Mouse (Mus musculus): ENCODE measurements around the gene Thpo. TPM values are rescaled to one million over a fixed set of nuclear protein-coding genes. Genes with fewer than 3 reads are reported as not detected.

Gene Thpo
- total and polyA plus RNA-seq, 3 experiments = not detected

DNA sequence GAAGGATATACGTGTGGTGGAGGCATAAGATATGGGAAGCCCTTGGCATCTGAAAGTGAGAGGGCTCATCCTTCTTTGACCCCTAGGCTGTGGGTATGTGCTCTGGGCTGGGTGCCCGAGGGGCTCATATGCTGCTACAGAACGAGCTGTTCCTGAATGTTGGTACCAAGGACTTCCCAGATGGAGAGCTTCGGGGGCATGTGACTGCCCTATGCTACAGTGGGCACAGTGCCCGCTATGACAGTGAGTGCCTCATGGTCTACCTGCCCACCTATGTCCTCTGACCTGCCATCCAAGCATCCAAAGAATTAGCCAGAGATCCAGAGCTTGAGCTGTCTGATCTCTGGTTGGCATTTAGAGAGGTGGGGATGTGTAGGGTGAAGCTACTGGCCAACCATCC lies 2.5 kb upstream of the Thpo start:
- no peak for ATAC-seq (ENCODE audit: extremely low read depth, insufficient number of reproducible peaks, low FRiP score, poor library complexity, severe bottlenecking)
- H3K4me1 ChIP-seq (ENCODE audit: insufficient read depth, low read depth, low read length) = peaks cover 3% of the 10 kb centered on the region; the same call in 1 of the 2 replicates
- no peak for TF ChIP-seq GATA2 (IDR thresholded peaks at IDR 0.05; ENCODE audit: borderline replicate concordance, low read depth, low read length)
- TF ChIP-seq POLR2AphosphoS5 (IDR thresholded peaks at IDR 0.05; ENCODE audit: insufficient replicate concordance, low read depth, low read length) = no peak
- TF ChIP-seq TAL1 (conservative IDR thresholded peaks at IDR 0.05; ENCODE audit: low read depth, low read length) = no peak
- no peak for TF ChIP-seq CTCF (IDR thresholded peaks at IDR 0.05; ENCODE audit: low read depth, low read length)
- TF ChIP-seq GATA1 (IDR thresholded peaks at IDR 0.05; ENCODE audit: borderline replicate concordance, low read length) = no peak
- no peaks in the 10 kb centered on the region for H3K36me3 ChIP-seq (replicated peaks)
- no peaks in the 10 kb centered on the region for H3K9me3 ChIP-seq (replicated peaks)
- peaks cover 79% of the 10 kb centered on the region for H3K27me3 ChIP-seq (ENCODE audit: insufficient read depth, low read length)
- no peak for DNase-seq (ENCODE audit: low spot score)
- H3K4me3 ChIP-seq (ENCODE audit: low read depth, low read length) = no peak overlapping the region

DNA sequence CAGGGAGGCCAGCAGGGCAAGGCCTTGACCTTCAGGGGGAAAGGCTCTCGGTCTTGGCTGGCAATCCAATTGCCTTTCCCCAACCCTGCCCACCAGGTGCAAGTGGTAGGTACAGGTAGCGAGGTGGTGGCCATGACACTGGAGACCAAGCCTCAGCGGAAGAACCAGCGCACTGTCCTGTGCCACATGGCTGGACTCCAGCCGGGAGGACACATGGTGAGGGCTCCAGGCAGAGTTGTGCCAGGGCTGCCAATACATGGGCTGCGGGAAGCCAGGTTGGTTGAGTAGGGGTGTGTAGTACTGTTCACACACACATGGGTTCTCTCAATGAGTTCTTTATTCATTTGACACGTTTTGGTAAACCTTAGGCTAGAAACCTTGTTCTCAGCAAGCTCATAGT lies 1.9 kb upstream of the Thpo start:
- ATAC-seq (ENCODE audit: extremely low read depth, insufficient number of reproducible peaks, low FRiP score, poor library complexity, severe bottlenecking) = no peak
- peaks cover 80% of the 10 kb centered on the region for H3K27me3 ChIP-seq (ENCODE audit: insufficient read depth, low read length)
- H3K36me3 ChIP-seq (replicated peaks) = no peaks in the 10 kb centered on the region
- DNase-seq (ENCODE audit: low spot score) = no peak
- H3K4me3 ChIP-seq (ENCODE audit: low read depth, low read length) = no peak overlapping the region
- no peak for TF ChIP-seq POLR2AphosphoS5 (IDR thresholded peaks at IDR 0.05; ENCODE audit: insufficient replicate concordance, low read depth, low read length)
- TF ChIP-seq GATA1 (IDR thresholded peaks at IDR 0.05; ENCODE audit: borderline replicate concordance, low read length) = no peak
- no peak for TF ChIP-seq CTCF (IDR thresholded peaks at IDR 0.05; ENCODE audit: low read depth, low read length)
- no peaks in the 10 kb centered on the region for H3K9me3 ChIP-seq (replicated peaks)
- H3K4me1 ChIP-seq (ENCODE audit: insufficient read depth, low read depth, low read length) = peaks cover 3% of the 10 kb centered on the region; the same call in 1 of the 2 replicates

DNA sequence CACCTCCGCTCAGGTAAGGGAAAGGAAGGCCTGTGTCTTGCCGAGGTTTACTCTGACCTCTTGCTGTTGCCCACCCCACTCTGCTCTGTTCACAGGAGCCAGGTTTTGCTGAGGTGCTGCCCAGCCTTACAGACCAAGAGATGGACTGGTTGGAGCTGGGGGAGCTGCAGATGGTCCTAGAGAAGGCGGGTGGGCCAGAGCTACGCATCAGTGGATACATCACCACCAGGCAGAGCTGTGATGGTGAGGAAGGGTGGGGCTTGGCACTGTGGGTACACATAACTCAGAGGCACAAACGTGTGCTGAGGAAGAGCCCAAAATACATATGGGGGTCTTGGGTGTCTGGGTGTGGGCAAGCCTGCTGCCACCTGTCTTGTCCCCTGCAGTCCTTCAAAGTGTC lies 1.3 kb upstream of the Thpo start:
- TF ChIP-seq CTCF (IDR thresholded peaks at IDR 0.05; ENCODE audit: low read depth, low read length) (no peak), GATA1 (IDR thresholded peaks at IDR 0.05; ENCODE audit: borderline replicate concordance, low read length) (no peak), POLR2AphosphoS5 (IDR thresholded peaks at IDR 0.05; ENCODE audit: insufficient replicate concordance, low read depth, low read length) (no peak), GATA2 (IDR thresholded peaks at IDR 0.05; ENCODE audit: borderline replicate concordance, low read depth, low read length) (no peak), TAL1 (conservative IDR thresholded peaks at IDR 0.05; ENCODE audit: low read depth, low read length) (no peak)
- H3K9me3 ChIP-seq (replicated peaks) = no peaks in the 10 kb centered on the region
- DNase-seq (ENCODE audit: low spot score) (no peak), ATAC-seq (ENCODE audit: extremely low read depth, insufficient number of reproducible peaks, low FRiP score, poor library complexity, severe bottlenecking) (no peak)
- H3K4me3 ChIP-seq (ENCODE audit: low read depth, low read length) = no peak overlapping the region
- H3K36me3 ChIP-seq (replicated peaks) = no peaks in the 10 kb centered on the region
- peaks cover 3% of the 10 kb centered on the region; the same call in 1 of the 2 replicates for H3K4me1 ChIP-seq (ENCODE audit: insufficient read depth, low read depth, low read length)
- peaks cover 82% of the 10 kb centered on the region for H3K27me3 ChIP-seq (ENCODE audit: insufficient read depth, low read length)

DNA sequence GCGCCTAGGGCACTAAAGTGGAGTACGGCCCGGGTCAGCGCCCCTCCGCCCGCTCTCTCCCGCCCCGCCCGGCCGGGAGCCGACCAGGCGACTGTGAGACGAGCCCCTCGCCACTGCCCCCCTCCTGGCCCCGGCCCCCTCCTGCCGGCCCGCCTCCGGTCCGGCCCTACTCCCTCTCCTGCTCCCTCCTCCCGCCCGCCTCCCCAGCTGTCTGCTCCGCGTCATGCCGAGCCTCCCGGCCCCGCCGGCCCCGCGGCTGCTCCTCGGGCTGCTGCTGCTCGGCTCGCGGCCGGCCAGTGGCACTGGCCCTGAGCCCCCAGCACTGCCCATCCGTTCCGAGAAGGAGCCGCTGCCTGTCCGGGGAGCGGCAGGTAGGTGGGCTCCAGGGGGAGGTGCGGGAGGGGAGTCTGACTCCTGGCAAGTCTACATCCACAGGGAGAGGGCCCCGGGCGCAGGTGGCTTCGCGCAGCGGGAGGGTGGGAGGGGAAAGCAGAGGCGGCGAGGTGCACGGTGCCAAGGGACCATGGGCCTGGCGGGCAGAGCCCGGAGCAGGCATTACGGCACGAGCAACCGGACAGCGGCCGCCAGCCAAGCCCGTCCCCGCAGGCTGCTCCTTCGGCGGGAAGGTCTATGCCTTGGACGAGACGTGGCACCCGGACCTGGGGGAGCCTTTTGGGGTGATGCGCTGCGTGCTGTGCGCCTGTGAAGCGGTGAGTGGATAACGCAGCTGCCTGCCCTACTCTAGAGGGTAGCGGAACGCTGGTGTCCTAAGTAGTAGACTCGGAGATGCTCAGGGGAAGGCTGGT lies 1.2 kb downstream of the Thpo start, which contains the start of gene Chrd:
Gene Chrd (plus strand): TSS at position 203 of the 806 bp plus-strand sequence.
- peaks cover 90% of the 10 kb centered on the region for H3K27me3 ChIP-seq (ENCODE audit: insufficient read depth, low read length)
- ATAC-seq (ENCODE audit: extremely low read depth, insufficient number of reproducible peaks, low FRiP score, poor library complexity, severe bottlenecking) (no peak), DNase-seq (ENCODE audit: low spot score) (no peak)

DNA sequence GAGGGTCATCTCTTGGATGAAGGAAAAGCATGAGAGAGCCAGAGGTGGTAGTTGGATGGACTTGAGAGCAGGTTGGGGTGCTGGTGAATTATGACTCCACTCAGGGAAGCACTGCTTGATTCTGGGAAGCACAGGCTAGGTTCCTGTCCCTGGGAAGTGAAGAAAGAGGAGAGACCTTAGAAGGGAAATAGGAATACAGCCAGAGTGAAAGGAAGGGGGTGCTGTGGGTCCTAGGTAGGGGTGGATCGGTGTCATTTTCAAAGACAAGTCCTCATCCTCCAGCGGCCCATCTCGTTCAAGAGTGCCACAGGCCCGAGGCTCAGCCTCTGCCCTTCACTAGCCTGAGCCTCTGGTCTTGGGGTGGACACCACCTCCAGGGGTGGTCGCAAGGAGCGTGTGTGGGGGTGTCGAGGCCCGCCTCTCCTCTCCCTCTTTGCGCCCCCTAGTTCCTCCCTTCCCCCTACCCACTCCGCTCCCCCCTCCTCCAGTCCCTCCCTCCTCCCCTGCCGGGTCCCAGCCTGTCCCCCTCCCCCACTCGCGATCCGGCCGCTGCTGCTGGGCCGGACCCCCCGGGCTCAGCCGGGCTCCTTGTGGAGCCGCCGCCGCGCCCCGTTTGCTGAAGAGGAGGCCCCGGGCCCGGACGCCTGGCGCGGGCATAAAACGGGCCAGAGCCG lies 1.9 kb downstream of the Thpo start:
- Histone ChIP-seq H3K27me3 (ENCODE audit: insufficient read depth, low read length) (peaks cover 89% of the 10 kb centered on the region), H3K9me3 (replicated peaks) (no peaks in the 10 kb centered on the region), H3K4me3 (ENCODE audit: low read depth, low read length) (no peak overlapping the region), H3K36me3 (replicated peaks) (no peaks in the 10 kb centered on the region), H3K4me1 (ENCODE audit: insufficient read depth, low read depth, low read length) (peaks cover 3% of the 10 kb centered on the region; the same call in 1 of the 2 replicates)
- no peak for TF ChIP-seq GATA2 (IDR thresholded peaks at IDR 0.05; ENCODE audit: borderline replicate concordance, low read depth, low read length)
- TF ChIP-seq TAL1 (conservative IDR thresholded peaks at IDR 0.05; ENCODE audit: low read depth, low read length) = no peak
- TF ChIP-seq CTCF (IDR thresholded peaks at IDR 0.05; ENCODE audit: low read depth, low read length) = no peak
- TF ChIP-seq POLR2AphosphoS5 (IDR thresholded peaks at IDR 0.05; ENCODE audit: insufficient replicate concordance, low read depth, low read length) = no peak
- no peak for TF ChIP-seq GATA1 (IDR thresholded peaks at IDR 0.05; ENCODE audit: borderline replicate concordance, low read length)
- DNase-seq (ENCODE audit: low spot score) (no peak), ATAC-seq (ENCODE audit: extremely low read depth, insufficient number of reproducible peaks, low FRiP score, poor library complexity, severe bottlenecking) (no peak)

More for the DNA sequence above, 1.2 kb downstream of the Thpo start, which contains the start of gene Chrd:
- TF ChIP-seq GATA1 (IDR thresholded peaks at IDR 0.05; ENCODE audit: borderline replicate concordance, low read length) (no peak), POLR2AphosphoS5 (IDR thresholded peaks at IDR 0.05; ENCODE audit: insufficient replicate concordance, low read depth, low read length) (no peak)
- H3K4me1 ChIP-seq (ENCODE audit: insufficient read depth, low read depth, low read length) = peaks cover 3% of the 10 kb centered on the region; the same call in 1 of the 2 replicates
- H3K36me3 ChIP-seq (replicated peaks) = no peaks in the 10 kb centered on the region
- H3K9me3 ChIP-seq (replicated peaks) = no peaks in the 10 kb centered on the region
- H3K4me3 ChIP-seq (ENCODE audit: low read depth, low read length) = no peak within 1 kb of the TSS

DNA sequence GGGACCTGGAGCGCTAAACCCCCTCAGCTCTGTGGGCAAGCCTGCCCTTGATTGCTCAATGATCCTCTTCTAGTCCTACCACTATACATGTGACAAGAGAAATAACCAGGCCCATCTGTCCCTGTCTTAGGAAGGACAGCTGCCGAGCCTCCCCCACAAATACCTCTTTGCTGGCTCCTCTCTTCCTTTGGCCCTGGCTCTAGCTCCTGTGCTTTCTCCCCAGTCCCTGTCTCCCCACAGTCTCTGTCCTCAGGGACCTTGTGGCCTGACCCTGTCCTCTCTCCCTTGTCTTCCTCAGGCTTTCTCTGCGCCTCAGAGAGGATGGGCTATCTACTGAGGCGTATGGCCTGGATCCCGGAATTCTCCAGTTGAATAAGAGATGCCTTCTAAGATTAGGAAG lies 2.6 kb downstream of the Thpo start:
- no peaks in the 10 kb centered on the region for H3K36me3 ChIP-seq (replicated peaks)
- TF ChIP-seq TAL1 (conservative IDR thresholded peaks at IDR 0.05; ENCODE audit: low read depth, low read length) (no peak), GATA1 (IDR thresholded peaks at IDR 0.05; ENCODE audit: borderline replicate concordance, low read length) (no peak), CTCF (IDR thresholded peaks at IDR 0.05; ENCODE audit: low read depth, low read length) (no peak), GATA2 (IDR thresholded peaks at IDR 0.05; ENCODE audit: borderline replicate concordance, low read depth, low read length) (no peak), POLR2AphosphoS5 (IDR thresholded peaks at IDR 0.05; ENCODE audit: insufficient replicate concordance, low read depth, low read length) (no peak)
- no peak overlapping the region for H3K4me3 ChIP-seq (ENCODE audit: low read depth, low read length)
- peaks cover 3% of the 10 kb centered on the region; the same call in 1 of the 2 replicates for H3K4me1 ChIP-seq (ENCODE audit: insufficient read depth, low read depth, low read length)
- no peaks in the 10 kb centered on the region for H3K9me3 ChIP-seq (replicated peaks)
- no peak for ATAC-seq (ENCODE audit: extremely low read depth, insufficient number of reproducible peaks, low FRiP score, poor library complexity, severe bottlenecking)
- DNase-seq (ENCODE audit: low spot score) = no peak
- H3K27me3 ChIP-seq (ENCODE audit: insufficient read depth, low read length) = peaks cover 82% of the 10 kb centered on the region
